Mouse (Mus musculus): ENCODE results near the gene Zdhhc16. TPM values are rescaled to one million over a fixed set of nuclear protein-coding genes. Genes with fewer than 3 reads are reported as not detected.

Gene Zdhhc16
- total and polyA plus RNA-seq, 2 experiments from 2014 or later: 73.7 to 89.4 TPM

GRCm38 (mm10) chr19:41973891-41974794 lies 40.9 kb downstream of the Zdhhc16 start:
- no peaks in the 10 kb centered on the region for H3K9me3 ChIP-seq (ENCODE audit: low read length)
- H3K36me3 ChIP-seq (ENCODE audit: insufficient read depth, low read length): no peaks in the 10 kb centered on the region
- ATAC-seq (peak; percentile 59; the same call in 1 of the 2 replicates), DNase-seq (ENCODE audit: low spot score) (peak; percentile 38)
- no peak for TF ChIP-seq CTCF (IDR thresholded peaks at IDR 0.05; ENCODE audit: low read depth)
- H3K27ac ChIP-seq: peak overlapping the region; percentile 6; the same call in 1 of the 2 replicates
- no peak overlapping the region for H3K4me2 ChIP-seq (ENCODE audit: low read depth, low read length)
- H3K27me3 ChIP-seq (ENCODE audit: insufficient read depth, low read length): no peaks in the 10 kb centered on the region
- H3K4me3 ChIP-seq (ENCODE audit: low read length): no peak overlapping the region
- WGBS: 40% methylated on average over 13 of the region's 13 CpGs
- no peak overlapping the region for H3K9ac ChIP-seq (replicated peaks; ENCODE audit: low read length)
- H3K4me1 ChIP-seq (ENCODE audit: insufficient read depth, low read length): no peaks in the 10 kb centered on the region; the same call in 1 of the 2 replicates

GRCm38 (mm10) chr19:41980422-41980818 lies 47.1 kb downstream of the Zdhhc16 start:
- H3K27me3 ChIP-seq (ENCODE audit: insufficient read depth, low read length): no peaks in the 10 kb centered on the region
- H3K4me1 ChIP-seq (ENCODE audit: insufficient read depth, low read length): peaks cover 3% of the 10 kb centered on the region; the same call in 1 of the 2 replicates
- peak overlapping the region; percentile 79 for H3K27ac ChIP-seq
- peak overlapping the region; percentile 73 for H3K4me3 ChIP-seq (ENCODE audit: low read length)
- peak overlapping the region; percentile 64 for H3K9ac ChIP-seq (replicated peaks; ENCODE audit: low read length)
- peak overlapping the region; percentile 87 for H3K4me2 ChIP-seq (ENCODE audit: low read depth, low read length)
- no peaks in the 10 kb centered on the region for H3K9me3 ChIP-seq (ENCODE audit: low read length)
- H3K36me3 ChIP-seq (ENCODE audit: insufficient read depth, low read length): no peaks in the 10 kb centered on the region
- WGBS: under 1% methylated on average over 16 of the region's 16 CpGs
- peak; percentile 5; the same call in 1 of the 2 replicates for ATAC-seq
- TF ChIP-seq CTCF (IDR thresholded peaks at IDR 0.05; ENCODE audit: low read depth): no peak
- peak; percentile 38 for DNase-seq (ENCODE audit: low spot score)

- ATAC-seq (peak; percentile 96), DNase-seq (ENCODE audit: low spot score) (peak; percentile 99)
- peaks cover 3% of the 10 kb centered on the region; the same call in 1 of the 2 replicates for H3K4me1 ChIP-seq (ENCODE audit: insufficient read depth, low read length)
- TF ChIP-seq CTCF (IDR thresholded peaks at IDR 0.05; ENCODE audit: low read depth): peak; percentile 36; the same call in 1 of the 2 replicates
- WGBS: under 1% methylated on average over 43 of the region's 68 CpGs
- H3K4me3 ChIP-seq (ENCODE audit: low read length): peak within 1 kb of the TSS; percentile 73
- no peaks in the 10 kb centered on the region for H3K27me3 ChIP-seq (ENCODE audit: insufficient read depth, low read length)
- H3K36me3 ChIP-seq (ENCODE audit: insufficient read depth, low read length): no peaks in the 10 kb centered on the region
- peak within 1 kb of the TSS; percentile 79 for H3K27ac ChIP-seq
- peak within 1 kb of the TSS; percentile 93 for H3K4me2 ChIP-seq (ENCODE audit: low read depth, low read length)
- no peaks in the 10 kb centered on the region for H3K9me3 ChIP-seq (ENCODE audit: low read length)
- peak within 1 kb of the TSS; percentile 64 for H3K9ac ChIP-seq (replicated peaks; ENCODE audit: low read length)
These were observed 47.7 kb downstream of the Zdhhc16 start, which contains the start of gene Mms19 for GRCm38 (mm10) chr19:41980819-41981594. TSS of gene Mms19 (minus strand) at chr19:41981157.

- peak within 1 kb of the TSS; percentile 64 for H3K9ac ChIP-seq (replicated peaks; ENCODE audit: low read length)
- no peak for DNase-seq (ENCODE audit: low spot score)
- TF ChIP-seq CTCF (IDR thresholded peaks at IDR 0.05; ENCODE audit: low read depth): no peak
- H3K4me2 ChIP-seq (ENCODE audit: low read depth, low read length): peak within 1 kb of the TSS; percentile 93
- peak within 1 kb of the TSS; percentile 73 for H3K4me3 ChIP-seq (ENCODE audit: low read length)
- H3K27me3 ChIP-seq (ENCODE audit: insufficient read depth, low read length): no peaks in the 10 kb centered on the region
- H3K9me3 ChIP-seq (ENCODE audit: low read length): no peaks in the 10 kb centered on the region
- H3K27ac ChIP-seq: peak within 1 kb of the TSS; percentile 79
- peaks cover 3% of the 10 kb centered on the region; the same call in 1 of the 2 replicates for H3K4me1 ChIP-seq (ENCODE audit: insufficient read depth, low read length)
- no peaks in the 10 kb centered on the region for H3K36me3 ChIP-seq (ENCODE audit: insufficient read depth, low read length)
- ATAC-seq: no peak
- 1% methylated on average over 25 of the region's 33 CpGs for WGBS
These were observed 48.3 kb downstream of the Zdhhc16 start, which contains the start of gene Ubtd1 for GRCm38 (mm10) chr19:41981595-41981927. TSS of gene Ubtd1 (plus strand) at chr19:41981763.

GRCm38 (mm10) chr19:41981931-41982790 lies 48.9 kb downstream of the Zdhhc16 start:
- DNase-seq (ENCODE audit: low spot score) (peak; percentile 39), ATAC-seq (no peak)
- H3K4me1 ChIP-seq (ENCODE audit: insufficient read depth, low read length): peaks cover 3% of the 10 kb centered on the region; the same call in 1 of the 2 replicates
- H3K36me3 ChIP-seq (ENCODE audit: insufficient read depth, low read length): no peaks in the 10 kb centered on the region
- H3K27ac ChIP-seq: peak overlapping the region; percentile 79
- peak overlapping the region; percentile 64 for H3K9ac ChIP-seq (replicated peaks; ENCODE audit: low read length)
- peak overlapping the region; percentile 93 for H3K4me2 ChIP-seq (ENCODE audit: low read depth, low read length)
- no peaks in the 10 kb centered on the region for H3K27me3 ChIP-seq (ENCODE audit: insufficient read depth, low read length)
- H3K4me3 ChIP-seq (ENCODE audit: low read length): peak overlapping the region; percentile 73
- 1% methylated on average over 74 of the region's 74 CpGs for WGBS
- H3K9me3 ChIP-seq (ENCODE audit: low read length): no peaks in the 10 kb centered on the region
- TF ChIP-seq CTCF (IDR thresholded peaks at IDR 0.05; ENCODE audit: low read depth): no peak

- no peak for TF ChIP-seq CTCF (IDR thresholded peaks at IDR 0.05; ENCODE audit: low read depth)
- Histone ChIP-seq H3K9ac (replicated peaks; ENCODE audit: low read length) (peak overlapping the region; percentile 64), H3K4me2 (ENCODE audit: low read depth, low read length) (peak overlapping the region; percentile 93), H3K27me3 (ENCODE audit: insufficient read depth, low read length) (no peaks in the 10 kb centered on the region), H3K4me1 (ENCODE audit: insufficient read depth, low read length) (peaks cover 3% of the 10 kb centered on the region; the same call in 1 of the 2 replicates), H3K27ac (no peak overlapping the region), H3K9me3 (ENCODE audit: low read length) (no peaks in the 10 kb centered on the region), H3K36me3 (ENCODE audit: insufficient read depth, low read length) (no peaks in the 10 kb centered on the region), H3K4me3 (ENCODE audit: low read length) (peak overlapping the region; percentile 73)
- no peak for DNase-seq (ENCODE audit: low spot score)
- WGBS: 4% methylated on average over 4 of the region's 4 CpGs
- ATAC-seq: no peak
These were observed 49.5 kb downstream of the Zdhhc16 start for GRCm38 (mm10) chr19:41982791-41983150.
